Mouse (Mus musculus): ENCODE data around the gene Stpg1. TPM values are rescaled to one million over a fixed set of nuclear protein-coding genes. Genes with fewer than 3 reads are reported as not detected.

Stpg1 gene
- polyA plus RNA-seq, 1 experiment from 2014 or later, result 0.47 TPM

DNA sequence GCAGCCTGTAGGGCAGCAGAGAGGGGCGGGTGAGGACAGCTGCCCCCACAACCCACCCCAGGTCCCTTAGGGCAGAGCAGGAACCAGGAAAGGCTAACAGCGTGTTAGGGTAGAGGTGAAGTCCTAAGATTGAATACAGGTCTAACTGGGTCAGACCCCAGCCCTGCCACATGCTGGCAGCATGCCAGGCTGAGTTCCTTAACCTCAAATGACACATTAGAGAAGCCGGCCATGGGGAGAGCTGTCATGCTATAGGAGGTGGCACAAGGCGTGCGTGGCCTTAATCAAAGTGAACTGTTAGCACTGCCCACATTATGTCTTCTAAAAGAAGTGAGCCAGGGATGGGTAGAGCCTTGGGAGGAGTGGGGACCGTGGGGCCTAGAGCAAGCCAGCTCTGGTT, 54.7 kb downstream of the Stpg1 start:
- 60% methylated on average over 6 of the region's 6 CpGs for WGBS
- Histone ChIP-seq H3K9me3 (replicated peaks; ENCODE audit: control insufficient read depth, low read length) (no peaks in the 10 kb centered on the region), H3K4me1 (ENCODE audit: control insufficient read depth, insufficient read depth, low read length) (peaks cover 42% of the 10 kb centered on the region), H3K9ac (ENCODE audit: low read length) (no peak overlapping the region), H3K27me3 (ENCODE audit: control insufficient read depth, insufficient read depth, low read length) (no peaks in the 10 kb centered on the region), H3K27ac (ENCODE audit: low read length) (no peak overlapping the region), H3K36me3 (ENCODE audit: control insufficient read depth, insufficient read depth) (no peaks in the 10 kb centered on the region), H3K4me3 (ENCODE audit: low read length) (no peak overlapping the region), H3K4me2 (ENCODE audit: low read depth, low read length) (no peak overlapping the region)
- no peak for ATAC-seq (replicated peaks; ENCODE audit: extremely low read depth, insufficient read depth, low FRiP score)

DNA sequence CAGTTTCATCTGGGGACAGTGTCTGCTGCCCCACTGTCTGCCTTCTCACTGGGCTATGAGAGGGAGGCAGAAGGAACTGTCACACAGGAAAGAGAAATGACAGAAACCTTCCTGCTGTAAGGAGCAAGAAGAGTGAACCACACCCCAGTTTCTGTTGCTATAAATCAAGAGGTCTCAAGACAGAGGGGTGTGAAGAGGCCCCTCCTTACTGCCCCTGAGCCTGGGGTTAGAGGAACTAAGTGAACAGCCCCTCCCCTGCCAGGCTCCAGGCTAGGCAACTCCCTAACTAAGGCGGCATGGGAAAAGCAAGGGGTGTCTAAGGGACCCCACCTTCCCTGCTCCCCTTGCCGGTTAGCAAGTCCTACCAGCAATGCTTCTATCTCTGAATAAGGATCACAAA, 69.2 kb downstream of the Stpg1 start:
- Histone ChIP-seq H3K9me3 (replicated peaks; ENCODE audit: control insufficient read depth, low read length) (no peaks in the 10 kb centered on the region), H3K36me3 (ENCODE audit: control insufficient read depth, insufficient read depth) (peaks cover 5% of the 10 kb centered on the region; the same call in 1 of the 2 replicates), H3K27me3 (ENCODE audit: control insufficient read depth, insufficient read depth, low read length) (no peaks in the 10 kb centered on the region), H3K4me3 (ENCODE audit: low read length) (no peak overlapping the region), H3K4me1 (ENCODE audit: control insufficient read depth, insufficient read depth, low read length) (peaks cover 55% of the 10 kb centered on the region), H3K4me2 (ENCODE audit: low read depth, low read length) (no peak overlapping the region), H3K9ac (ENCODE audit: low read length) (peak overlapping the region; percentile 47; the same call in 1 of the 2 replicates), H3K27ac (ENCODE audit: low read length) (0 out of 2 replicates have a peak overlapping the region, but pooled peaks have one; percentile 28)
- WGBS, result 54% methylated on average over 2 of the region's 2 CpGs
- no peak for ATAC-seq (replicated peaks; ENCODE audit: extremely low read depth, insufficient read depth, low FRiP score)

DNA sequence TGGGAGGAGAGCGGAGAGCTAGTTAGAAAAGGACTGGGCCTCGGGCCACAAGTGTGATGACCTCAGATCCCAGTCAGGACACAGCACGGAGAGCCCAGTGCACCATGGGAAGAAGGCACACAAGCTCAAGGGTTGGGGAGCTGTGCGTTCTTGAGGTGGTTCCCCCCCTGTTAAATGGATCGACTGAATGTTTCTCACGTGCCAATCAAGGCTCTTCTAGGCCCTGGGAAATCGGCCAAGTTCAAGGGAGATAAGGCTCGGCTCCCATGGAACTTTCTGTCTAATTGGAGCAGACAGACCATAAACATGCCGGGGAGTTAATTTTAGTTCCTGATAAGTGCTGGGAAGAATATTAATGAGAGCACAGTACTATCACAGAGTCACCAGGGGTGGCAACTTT, 70.8 kb downstream of the Stpg1 start:
- Histone ChIP-seq H3K27me3 (ENCODE audit: control insufficient read depth, insufficient read depth, low read length) (no peaks in the 10 kb centered on the region), H3K4me3 (ENCODE audit: low read length) (no peak overlapping the region), H3K4me2 (ENCODE audit: low read depth, low read length) (peak overlapping the region; percentile 27; the same call in 1 of the 2 replicates), H3K27ac (ENCODE audit: low read length) (peak overlapping the region; percentile 94), H3K4me1 (ENCODE audit: control insufficient read depth, insufficient read depth, low read length) (peaks cover 63% of the 10 kb centered on the region), H3K9me3 (replicated peaks; ENCODE audit: control insufficient read depth, low read length) (no peaks in the 10 kb centered on the region), H3K36me3 (ENCODE audit: control insufficient read depth, insufficient read depth) (peaks cover 4% of the 10 kb centered on the region; the same call in 1 of the 2 replicates), H3K9ac (ENCODE audit: low read length) (peak overlapping the region; percentile 37; the same call in 1 of the 2 replicates)
- WGBS, result 18% methylated on average over 9 of the region's 9 CpGs
- ATAC-seq (replicated peaks; ENCODE audit: extremely low read depth, insufficient read depth, low FRiP score), result peak; percentile 86

DNA sequence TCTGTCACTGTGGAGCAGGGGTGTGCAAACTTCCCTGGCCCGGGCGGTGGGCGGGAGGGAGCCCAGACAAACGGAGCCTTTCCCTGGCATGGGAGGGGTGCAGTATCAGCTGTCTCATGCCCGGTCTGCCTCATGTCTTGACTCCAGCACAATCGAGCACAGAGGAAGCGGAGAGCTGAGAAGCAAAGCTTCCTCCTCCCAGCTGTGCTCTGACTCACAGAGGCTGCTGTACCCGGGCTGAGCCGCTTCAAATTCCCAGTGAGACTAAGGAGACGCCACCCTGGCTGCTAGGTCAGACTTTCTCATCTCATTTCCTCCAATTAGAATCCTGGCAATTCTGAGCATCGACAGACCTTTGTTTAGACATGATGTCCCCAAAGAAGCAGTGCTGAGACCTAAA, 72.5 kb downstream of the Stpg1 start:
- H3K27ac ChIP-seq (ENCODE audit: low read length), result peak overlapping the region; percentile 94
- ATAC-seq (replicated peaks; ENCODE audit: extremely low read depth, insufficient read depth, low FRiP score), result no peak
- H3K27me3 ChIP-seq (ENCODE audit: control insufficient read depth, insufficient read depth, low read length), result peaks cover 2% of the 10 kb centered on the region; the same call in 1 of the 2 replicates
- peak overlapping the region; percentile 49 for H3K9ac ChIP-seq (ENCODE audit: low read length)
- 33% methylated on average over 11 of the region's 11 CpGs for WGBS
- no peak overlapping the region for H3K4me3 ChIP-seq (ENCODE audit: low read length)
- no peak overlapping the region for H3K4me2 ChIP-seq (ENCODE audit: low read depth, low read length)
- no peaks in the 10 kb centered on the region for H3K36me3 ChIP-seq (ENCODE audit: control insufficient read depth, insufficient read depth)
- H3K4me1 ChIP-seq (ENCODE audit: control insufficient read depth, insufficient read depth, low read length), result peaks cover 78% of the 10 kb centered on the region
- no peaks in the 10 kb centered on the region for H3K9me3 ChIP-seq (replicated peaks; ENCODE audit: control insufficient read depth, low read length)

GRCm38 (mm10) chr4:135567484-135567883, 72.9 kb downstream of the Stpg1 start:
- H3K9ac ChIP-seq (ENCODE audit: low read length), result peak overlapping the region; percentile 49
- peaks cover 4% of the 10 kb centered on the region; the same call in 1 of the 2 replicates for H3K27me3 ChIP-seq (ENCODE audit: control insufficient read depth, insufficient read depth, low read length)
- 51% methylated on average over 8 of the region's 8 CpGs for WGBS
- H3K27ac ChIP-seq (ENCODE audit: low read length), result peak overlapping the region; percentile 94
- H3K4me1 ChIP-seq (ENCODE audit: control insufficient read depth, insufficient read depth, low read length), result peaks cover 82% of the 10 kb centered on the region
- no peaks in the 10 kb centered on the region for H3K36me3 ChIP-seq (ENCODE audit: control insufficient read depth, insufficient read depth)
- no peak overlapping the region for H3K4me2 ChIP-seq (ENCODE audit: low read depth, low read length)
- no peaks in the 10 kb centered on the region for H3K9me3 ChIP-seq (replicated peaks; ENCODE audit: control insufficient read depth, low read length)
- H3K4me3 ChIP-seq (ENCODE audit: low read length), result no peak overlapping the region
- ATAC-seq (replicated peaks; ENCODE audit: extremely low read depth, insufficient read depth, low FRiP score), result no peak

GRCm38 (mm10) chr4:135569201-135569600, 74.6 kb downstream of the Stpg1 start:
- H3K4me1 ChIP-seq (ENCODE audit: control insufficient read depth, insufficient read depth, low read length), result peaks cover 85% of the 10 kb centered on the region
- no peaks in the 10 kb centered on the region for H3K36me3 ChIP-seq (ENCODE audit: control insufficient read depth, insufficient read depth)
- WGBS, result 19% methylated on average over 11 of the region's 11 CpGs
- no peak for ATAC-seq (replicated peaks; ENCODE audit: extremely low read depth, insufficient read depth, low FRiP score)
- peak overlapping the region; percentile 69 for H3K9ac ChIP-seq (ENCODE audit: low read length)
- no peaks in the 10 kb centered on the region for H3K9me3 ChIP-seq (replicated peaks; ENCODE audit: control insufficient read depth, low read length)
- peak overlapping the region; percentile 85 for H3K27ac ChIP-seq (ENCODE audit: low read length)
- H3K4me3 ChIP-seq (ENCODE audit: low read length), result no peak overlapping the region
- H3K27me3 ChIP-seq (ENCODE audit: control insufficient read depth, insufficient read depth, low read length), result peaks cover 7% of the 10 kb centered on the region; the same call in 1 of the 2 replicates
- H3K4me2 ChIP-seq (ENCODE audit: low read depth, low read length), result peak overlapping the region; percentile 79

GRCm38 (mm10) chr4:135570152-135571036, 75.8 kb downstream of the Stpg1 start:
- peaks cover 76% of the 10 kb centered on the region for H3K4me1 ChIP-seq (ENCODE audit: control insufficient read depth, insufficient read depth, low read length)
- peak; percentile 26; the same call in 1 of the 2 replicates for ATAC-seq (replicated peaks; ENCODE audit: extremely low read depth, insufficient read depth, low FRiP score)
- peaks cover 7% of the 10 kb centered on the region; the same call in 1 of the 2 replicates for H3K27me3 ChIP-seq (ENCODE audit: control insufficient read depth, insufficient read depth, low read length)
- 12% methylated on average over 32 of the region's 32 CpGs for WGBS
- peak overlapping the region; percentile 85 for H3K27ac ChIP-seq (ENCODE audit: low read length)
- peak overlapping the region; percentile 46 for H3K4me3 ChIP-seq (ENCODE audit: low read length)
- H3K9ac ChIP-seq (ENCODE audit: low read length), result peak overlapping the region; percentile 69
- H3K9me3 ChIP-seq (replicated peaks; ENCODE audit: control insufficient read depth, low read length), result no peaks in the 10 kb centered on the region
- no peaks in the 10 kb centered on the region for H3K36me3 ChIP-seq (ENCODE audit: control insufficient read depth, insufficient read depth)
- H3K4me2 ChIP-seq (ENCODE audit: low read depth, low read length), result peak overlapping the region; percentile 79

DNA sequence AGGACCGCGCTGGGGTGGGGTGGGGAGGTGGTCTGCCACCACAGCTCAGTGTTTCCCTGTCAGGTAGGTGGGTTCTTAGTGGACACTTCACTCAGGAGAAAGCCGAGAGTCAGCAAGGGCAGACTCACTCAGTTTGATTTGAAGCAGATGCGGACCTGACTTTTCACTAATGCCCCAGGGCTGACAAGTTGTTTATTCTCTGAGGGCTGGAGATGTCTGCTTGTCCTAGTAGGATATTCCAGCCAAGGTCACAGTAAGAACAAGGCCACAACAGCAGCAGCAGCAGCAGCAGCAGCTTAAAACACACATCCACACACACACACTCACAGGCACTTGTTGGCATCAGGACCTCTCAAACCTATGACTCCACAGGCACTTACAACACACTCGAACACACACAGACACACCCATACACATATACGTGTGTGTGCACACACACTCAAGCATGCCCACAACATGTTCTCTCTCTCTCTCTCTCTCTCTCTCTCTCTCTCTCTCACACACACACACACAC, 76.5 kb downstream of the Stpg1 start:
- Histone ChIP-seq H3K4me1 (ENCODE audit: control insufficient read depth, insufficient read depth, low read length) (peaks cover 71% of the 10 kb centered on the region), H3K4me3 (ENCODE audit: low read length) (peak overlapping the region; percentile 46; the same call in 1 of the 2 replicates), H3K36me3 (ENCODE audit: control insufficient read depth, insufficient read depth) (no peaks in the 10 kb centered on the region), H3K4me2 (ENCODE audit: low read depth, low read length) (peak overlapping the region; percentile 79), H3K9ac (ENCODE audit: low read length) (peak overlapping the region; percentile 69), H3K27ac (ENCODE audit: low read length) (peak overlapping the region; percentile 85), H3K27me3 (ENCODE audit: control insufficient read depth, insufficient read depth, low read length) (peaks cover 7% of the 10 kb centered on the region; the same call in 1 of the 2 replicates), H3K9me3 (replicated peaks; ENCODE audit: control insufficient read depth, low read length) (no peaks in the 10 kb centered on the region)
- no peak for ATAC-seq (replicated peaks; ENCODE audit: extremely low read depth, insufficient read depth, low FRiP score)
- 47% methylated on average over 6 of the region's 6 CpGs for WGBS

GRCm38 (mm10) chr4:135572276-135572675, 77.7 kb downstream of the Stpg1 start:
- ATAC-seq (replicated peaks; ENCODE audit: extremely low read depth, insufficient read depth, low FRiP score), result no peak
- Histone ChIP-seq H3K27ac (ENCODE audit: low read length) (peak overlapping the region; percentile 85), H3K27me3 (ENCODE audit: control insufficient read depth, insufficient read depth, low read length) (peaks cover 7% of the 10 kb centered on the region; the same call in 1 of the 2 replicates), H3K36me3 (ENCODE audit: control insufficient read depth, insufficient read depth) (no peaks in the 10 kb centered on the region), H3K9ac (ENCODE audit: low read length) (peak overlapping the region; percentile 75), H3K4me3 (ENCODE audit: low read length) (peak overlapping the region; percentile 53), H3K4me2 (ENCODE audit: low read depth, low read length) (peak overlapping the region; percentile 79), H3K4me1 (ENCODE audit: control insufficient read depth, insufficient read depth, low read length) (peaks cover 60% of the 10 kb centered on the region), H3K9me3 (replicated peaks; ENCODE audit: control insufficient read depth, low read length) (no peaks in the 10 kb centered on the region)
- 38% methylated on average over 8 of the region's 8 CpGs for WGBS

All from heart, embryonic 16.5 days (tissue).